Mouse (Mus musculus) liver (tissue): ENCODE measurements around the gene Ric8b.

Experiments used
- DNase-seq: peaks from one replicate; pipeline ENCODE4 v3.0.0-alpha.2; 2020; ENCODE audit warnings: mixed read lengths

Ric8b gene

DNA sequence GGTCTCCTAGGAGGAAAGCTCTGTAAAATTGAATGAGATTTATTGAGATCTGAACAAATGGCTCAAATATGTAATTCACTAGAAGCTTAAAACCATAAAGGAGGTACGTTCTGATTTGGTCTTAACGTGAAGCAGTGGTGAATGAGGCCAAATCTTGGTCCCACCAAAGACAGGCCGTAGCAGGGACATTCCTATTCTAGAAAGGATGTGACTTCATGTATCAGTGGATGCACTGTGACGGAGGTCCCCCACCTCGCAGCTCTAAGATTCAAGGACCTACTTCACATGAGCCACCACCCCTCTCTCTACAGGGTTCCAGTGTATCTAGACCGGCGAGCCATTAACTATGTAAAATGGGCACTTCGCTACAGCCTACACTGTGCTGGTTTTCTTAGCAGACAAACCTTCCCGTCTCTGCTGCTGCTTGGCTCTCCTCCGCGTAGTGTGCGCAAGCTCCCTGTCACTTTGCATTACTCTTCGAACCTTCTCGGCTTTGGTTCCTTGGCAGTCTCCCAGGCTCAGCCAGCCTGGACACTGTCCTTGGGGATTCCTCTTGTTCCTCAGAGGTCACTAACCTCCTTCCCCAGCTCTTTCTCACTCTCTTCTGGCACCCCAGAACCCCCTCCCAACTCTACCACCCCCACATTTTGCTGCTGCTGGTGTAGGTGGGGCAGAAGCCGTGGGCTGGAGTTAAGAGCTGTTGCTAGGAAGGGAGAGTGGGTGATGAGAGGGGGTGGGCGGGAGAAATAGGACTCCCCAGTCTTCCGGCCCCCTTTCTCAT, 8.2 kb upstream of the Ric8b start:
- DNase-seq: no peak

DNA sequence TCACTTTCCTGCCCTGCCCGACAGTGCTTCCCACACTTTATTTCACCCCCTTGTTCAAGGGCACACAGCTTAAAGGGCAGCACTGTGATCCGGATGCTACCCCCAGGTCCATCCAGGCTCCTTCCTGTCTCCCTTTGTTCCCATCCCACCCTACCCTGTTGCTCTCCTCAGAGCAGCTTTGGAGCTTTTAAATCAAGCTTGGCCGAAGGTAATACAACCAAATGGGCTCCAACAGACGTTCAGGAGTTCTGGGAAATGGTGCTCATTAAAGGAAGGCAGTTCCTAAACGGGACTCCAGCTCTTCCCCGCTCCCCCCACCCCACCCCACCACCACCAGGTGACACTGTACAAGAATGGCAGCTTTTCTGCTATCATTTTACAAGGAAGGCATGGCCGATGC, 7.2 kb upstream of the Ric8b start:
- DNase-seq: no peak

DNA sequence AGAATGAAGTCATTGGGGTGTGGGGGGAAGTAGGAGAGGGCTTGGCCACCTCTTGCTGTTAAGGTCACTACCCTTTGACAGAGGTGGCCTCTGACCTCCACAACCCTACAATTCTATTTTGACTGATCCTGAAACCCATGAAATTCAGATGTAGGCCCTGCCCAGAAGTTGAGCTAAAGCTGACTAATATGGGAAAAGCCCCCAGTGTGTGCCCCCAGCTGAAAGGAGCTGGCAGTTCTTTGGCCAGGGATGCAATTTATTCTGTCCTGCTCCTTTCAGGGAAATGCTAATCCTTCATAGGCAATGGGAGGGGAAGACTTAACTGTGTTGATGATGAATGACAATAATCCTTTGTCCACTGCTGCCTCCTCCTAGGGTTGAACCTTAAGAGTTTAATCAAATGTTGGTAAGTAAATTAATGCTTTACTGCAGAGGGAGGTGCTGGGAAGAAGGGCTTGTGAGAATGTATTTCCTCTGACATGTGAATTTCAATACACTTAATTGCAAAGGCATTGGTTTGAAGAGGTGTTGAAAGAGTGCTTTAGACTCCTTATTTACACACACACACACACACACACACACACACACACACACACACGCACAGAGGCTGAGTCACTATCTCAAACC, 6.5 kb upstream of the Ric8b start:
- DNase-seq: no peak

DNA sequence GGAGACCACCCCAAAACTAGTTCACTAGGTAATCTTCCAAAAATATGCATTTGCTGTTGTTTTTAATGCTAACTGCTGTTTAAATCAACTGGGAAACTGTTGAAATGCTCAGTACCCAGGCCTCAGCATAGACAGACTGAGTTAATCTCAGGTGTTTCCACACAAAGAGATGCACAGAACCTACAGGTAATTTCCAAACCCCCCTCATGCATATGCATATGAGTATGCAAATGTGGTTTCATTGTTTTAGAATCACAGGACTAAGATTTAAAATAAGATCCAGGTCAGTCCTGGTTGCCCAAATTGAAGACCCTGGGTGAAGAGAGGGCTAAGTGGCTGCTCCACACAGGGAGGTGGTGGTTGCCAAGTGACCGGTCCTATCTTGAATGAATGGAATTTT, 4.3 kb upstream of the Ric8b start:
- DNase-seq: no peak

DNA sequence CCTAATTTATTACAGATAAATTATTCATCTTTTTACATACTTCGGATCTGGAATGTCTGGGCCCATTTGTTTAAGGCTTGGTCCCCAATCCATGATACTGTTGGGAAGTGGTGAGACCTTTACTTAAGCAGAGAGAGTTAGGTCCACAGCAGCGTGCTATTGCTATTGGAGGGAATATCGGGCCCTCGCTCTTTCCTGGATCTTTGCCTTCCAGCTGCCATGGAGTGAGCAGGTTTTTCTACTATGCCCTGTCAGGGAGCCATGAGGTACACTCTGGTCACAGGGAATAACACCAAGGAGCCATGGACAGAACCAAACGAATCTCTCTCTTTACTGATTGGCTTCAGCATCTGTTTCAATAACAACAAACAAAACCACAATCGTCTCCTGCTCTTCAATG, 1.9 kb upstream of the Ric8b start:
- no peak for DNase-seq

DNA sequence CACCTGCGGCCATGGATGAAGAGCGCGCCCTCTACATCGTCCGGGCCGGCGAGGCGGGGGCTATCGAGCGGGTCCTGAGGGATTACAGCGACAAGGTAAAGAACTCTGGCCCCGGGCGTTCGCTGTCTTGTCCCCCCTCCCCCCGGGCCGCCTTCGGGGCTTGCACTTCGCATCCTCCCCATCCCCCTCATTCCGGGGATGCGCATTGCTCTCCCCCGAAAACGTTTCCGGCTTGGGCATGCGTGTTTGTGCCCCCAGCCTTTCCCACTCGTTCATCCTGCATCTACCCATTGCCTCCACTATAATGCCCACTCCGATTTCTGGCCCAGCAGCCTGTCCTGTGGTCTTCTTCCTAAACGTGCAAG, 297 bp downstream of the Ric8b start:
- DNase-seq: no peak

DNA sequence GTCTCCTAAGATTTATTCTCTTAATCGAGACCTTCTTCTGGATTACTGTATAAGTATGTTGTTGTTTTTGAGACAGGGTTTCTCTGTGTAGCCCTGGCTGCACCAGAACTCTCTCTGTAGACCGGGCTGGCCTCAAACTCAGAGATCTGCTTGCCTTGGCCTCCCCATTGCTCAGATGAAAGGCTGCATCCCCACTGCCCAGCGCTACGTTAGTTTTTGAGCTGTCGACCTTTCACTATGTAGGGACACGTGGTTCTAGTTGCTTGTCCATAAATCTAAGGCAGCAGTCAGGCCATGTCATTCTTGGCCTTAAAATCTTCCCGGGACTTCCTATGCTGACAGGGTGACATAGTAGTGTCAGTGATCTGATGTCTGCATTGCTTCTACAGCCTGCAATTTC, 8.9 kb downstream of the Ric8b start:
- no peak for DNase-seq

DNA sequence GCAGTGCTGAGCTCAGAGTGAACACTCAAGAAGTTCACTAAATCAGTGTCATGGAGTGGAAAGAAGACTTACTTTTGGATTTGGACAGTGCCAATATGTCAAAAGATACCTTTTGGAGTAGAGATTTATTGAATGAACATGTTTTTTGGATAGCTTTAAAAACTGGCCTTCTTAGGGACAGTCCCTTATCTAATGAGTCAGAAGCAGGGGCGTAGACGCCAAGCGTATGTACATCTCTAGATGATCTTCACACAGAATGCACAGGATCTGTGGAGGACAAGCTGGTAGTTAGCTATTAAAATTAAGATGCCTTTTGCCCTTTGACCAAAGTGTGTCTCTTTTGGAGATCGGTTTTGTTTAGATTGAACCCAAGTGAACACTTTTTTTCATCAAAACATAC, 9.5 kb downstream of the Ric8b start:
- DNase-seq: no peak

DNA sequence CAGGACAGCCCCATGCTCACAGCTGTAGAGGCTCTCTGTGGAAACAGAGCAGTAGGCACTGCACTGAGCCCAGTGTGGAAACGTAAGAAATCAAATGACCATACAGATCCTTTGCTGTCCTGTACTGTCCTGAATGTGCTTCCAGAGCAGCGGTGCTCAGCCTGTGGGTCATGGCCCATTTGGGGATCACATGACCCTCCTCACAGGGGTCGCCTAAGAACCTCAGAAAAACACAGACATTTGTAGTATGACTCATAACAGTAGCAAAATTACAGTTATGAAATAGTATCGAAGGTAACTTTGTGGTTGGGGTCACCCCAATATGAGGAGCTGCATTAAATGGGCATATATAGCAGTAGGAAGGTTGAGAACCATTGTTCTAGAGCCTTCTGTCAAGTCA, 11.0 kb downstream of the Ric8b start:
- DNase-seq: no peak

DNA sequence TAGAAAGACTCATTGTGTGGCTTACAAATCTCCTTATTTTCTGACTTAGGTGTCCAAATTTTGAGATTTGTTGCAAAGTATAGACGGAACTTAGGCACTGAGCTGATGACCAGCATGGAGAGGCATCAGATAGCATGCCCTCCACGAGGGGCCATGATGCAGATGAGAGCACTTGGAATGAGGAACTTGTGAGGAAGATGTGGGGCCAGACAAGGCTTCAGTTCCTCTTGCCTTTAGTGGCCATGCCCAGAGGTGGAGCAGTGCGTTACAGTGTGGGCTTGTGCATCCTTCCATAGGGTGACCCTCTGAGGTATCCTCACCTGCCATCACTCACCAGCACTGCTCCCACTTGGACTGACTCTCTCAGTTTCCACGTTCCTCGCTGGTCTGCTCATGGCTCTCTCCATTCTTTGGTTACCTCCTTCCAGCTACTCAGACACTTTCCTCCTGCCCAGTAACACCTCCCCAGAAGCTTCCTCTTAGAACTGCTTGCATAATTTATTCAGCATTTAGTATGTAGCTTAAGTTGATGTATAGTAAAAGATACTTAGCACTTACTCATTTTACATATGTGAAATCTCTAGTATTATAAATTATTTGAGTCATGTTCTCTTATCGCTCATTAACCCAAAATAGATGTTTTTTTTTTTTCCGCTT, 18.3 kb downstream of the Ric8b start:
- DNase-seq: peak; percentile 7

DNA sequence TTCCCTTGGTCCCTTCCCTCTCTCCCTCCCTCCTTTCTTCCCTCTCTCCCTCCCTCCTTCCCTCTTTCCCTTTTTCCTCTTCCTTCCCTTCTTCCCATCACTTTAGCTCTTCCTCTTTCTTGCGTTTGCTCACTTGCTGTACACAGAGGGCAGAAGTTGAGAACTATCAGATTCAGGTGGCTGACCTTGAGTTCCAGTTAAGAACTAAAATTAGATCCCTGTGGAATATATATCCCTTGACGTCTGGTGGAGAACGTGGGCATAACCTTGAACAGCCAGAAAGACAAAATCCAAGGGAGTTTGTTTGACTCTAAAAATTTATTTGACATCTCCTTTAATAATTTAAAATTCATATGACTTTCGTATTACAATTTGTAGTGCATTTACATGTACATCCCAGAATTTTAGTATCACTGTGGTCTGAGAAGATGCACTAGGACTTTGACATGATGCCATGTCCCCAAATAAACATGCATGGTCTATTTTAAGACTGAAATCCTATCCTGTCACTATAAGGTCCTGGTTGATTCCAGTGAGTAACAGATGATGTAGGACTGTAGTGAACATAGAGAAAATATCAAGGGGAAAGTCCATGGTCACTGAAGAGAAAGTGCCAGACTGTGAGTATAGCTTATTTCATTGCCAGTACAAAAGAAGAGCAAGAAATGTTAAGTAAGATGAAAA, 19.6 kb downstream of the Ric8b start:
- no peak for DNase-seq

DNA sequence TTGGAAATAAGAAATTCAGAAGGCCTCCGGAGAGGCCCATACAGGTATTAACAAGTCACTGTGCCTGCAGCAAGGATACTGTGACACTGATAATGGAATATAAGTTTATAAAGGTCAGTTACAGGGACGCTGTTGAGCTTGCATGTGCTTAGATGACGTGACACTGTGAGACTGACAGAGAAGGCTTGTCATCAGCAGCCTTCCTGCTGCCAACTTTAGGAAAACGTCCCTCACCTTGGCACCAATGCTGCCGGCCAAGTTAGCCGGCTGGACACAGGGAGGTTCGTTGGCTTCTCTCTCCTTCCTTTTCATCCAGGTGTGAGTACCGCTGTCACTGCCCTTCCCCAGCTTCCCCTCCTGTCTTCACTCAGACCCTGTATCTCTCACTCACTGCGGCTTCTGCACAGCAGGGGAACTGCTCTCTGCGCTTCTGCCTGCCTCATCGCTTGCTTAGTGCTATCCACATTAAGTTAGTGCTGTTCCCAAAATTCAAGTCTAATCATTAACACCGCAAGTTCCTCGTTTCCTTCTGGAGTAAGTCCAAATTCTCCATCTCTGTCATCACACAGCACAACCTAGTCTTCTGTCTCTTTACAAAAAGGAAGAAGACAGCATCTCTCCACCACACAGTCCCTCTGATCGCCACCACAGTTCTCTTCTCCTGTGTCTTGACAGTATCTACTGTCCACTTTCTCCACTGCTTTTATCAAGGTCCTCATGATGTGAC, 20.8 kb downstream of the Ric8b start:
- DNase-seq: no peak

DNA sequence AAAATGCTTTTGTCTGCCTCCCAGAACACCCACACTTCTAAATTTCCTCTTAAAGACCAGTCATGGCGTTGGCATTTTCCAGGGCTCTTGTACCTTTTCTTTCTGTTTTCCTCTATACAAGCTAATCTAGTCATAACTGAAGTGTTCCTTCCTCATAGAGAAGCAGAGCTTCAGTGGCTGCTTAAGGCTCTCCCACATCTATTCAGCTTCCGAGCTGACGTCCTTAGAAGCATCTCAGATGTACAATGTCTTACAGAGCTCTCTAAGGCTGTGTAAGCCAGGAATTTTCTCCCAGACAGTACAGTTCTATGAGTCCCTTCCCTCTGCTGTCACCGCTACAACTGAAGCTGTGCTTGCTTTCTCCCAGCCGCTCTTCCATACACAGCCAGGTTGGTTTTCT, 21.5 kb downstream of the Ric8b start:
- no peak for DNase-seq

DNA sequence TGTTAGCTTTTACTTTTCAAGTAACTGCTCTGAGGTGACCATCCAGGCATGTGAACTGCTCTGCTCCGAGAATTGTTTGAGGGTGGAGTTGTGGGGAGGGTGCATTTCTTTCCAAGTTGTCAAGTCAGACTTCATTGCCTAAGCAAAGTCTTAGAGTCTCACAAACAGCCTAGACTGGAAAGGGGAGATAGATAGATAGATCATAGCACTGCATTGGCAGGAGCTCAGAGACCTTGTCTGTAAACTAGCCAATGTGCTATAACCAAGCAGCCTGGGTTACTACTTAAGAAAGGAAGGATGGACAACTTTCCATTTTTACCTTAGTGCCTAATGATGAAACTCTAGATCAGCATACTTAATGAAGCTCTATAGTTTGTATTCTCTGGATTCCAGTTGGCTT, 22.9 kb downstream of the Ric8b start:
- DNase-seq: no peak

DNA sequence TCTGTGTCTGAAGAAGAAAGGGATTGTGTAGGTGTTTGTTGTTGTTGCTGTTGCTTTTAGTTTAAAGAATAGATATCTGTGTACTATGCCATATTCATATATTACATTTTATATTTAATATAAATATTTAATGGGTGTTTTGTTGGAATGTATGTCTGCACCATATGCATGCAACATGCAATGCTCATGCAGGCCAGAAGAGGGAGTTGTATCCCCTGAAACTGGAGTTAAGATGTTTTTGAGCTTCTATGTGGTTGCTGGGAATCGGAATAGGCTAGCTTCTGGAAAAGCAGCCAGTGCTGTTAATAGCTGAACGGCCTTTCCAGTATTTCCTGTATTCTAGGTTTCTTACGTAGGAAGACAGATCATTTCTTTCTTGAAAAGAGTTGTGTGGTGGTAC, 28.3 kb downstream of the Ric8b start:
- no peak for DNase-seq

DNA sequence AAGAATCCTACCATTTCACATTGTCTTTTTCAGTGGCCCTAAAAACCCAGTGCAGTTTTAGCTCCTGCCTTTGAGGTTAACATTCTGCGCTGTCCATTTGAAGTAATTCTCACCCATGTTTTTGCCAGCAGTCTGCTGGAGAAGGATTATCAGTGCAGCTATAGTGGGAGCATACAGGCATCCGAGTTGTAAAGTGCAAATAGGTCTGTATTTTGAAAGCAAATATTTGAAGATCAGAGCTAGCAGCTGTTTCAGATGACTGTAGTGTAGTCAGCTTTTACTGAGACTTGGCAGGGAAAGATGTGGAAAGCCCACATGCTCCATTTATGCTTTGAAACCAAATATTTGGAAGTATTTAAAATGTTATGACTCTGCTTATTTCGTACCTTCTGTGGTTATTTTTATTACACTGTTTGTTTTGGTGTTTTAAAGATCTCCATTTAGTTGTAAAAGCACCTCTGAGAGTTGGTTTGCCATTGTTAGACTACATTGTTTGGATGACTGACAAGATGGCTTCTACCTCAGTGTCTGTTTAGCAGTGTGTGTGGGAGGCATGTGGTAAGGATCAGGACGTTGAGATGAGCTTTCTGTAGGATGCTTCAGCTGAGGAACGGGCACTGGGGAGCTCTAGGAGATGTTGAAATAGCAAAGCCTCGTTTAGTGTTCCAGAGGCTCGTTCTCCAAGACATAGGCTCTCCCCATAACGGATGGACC, 31.7 kb downstream of the Ric8b start:
- DNase-seq: no peak

DNA sequence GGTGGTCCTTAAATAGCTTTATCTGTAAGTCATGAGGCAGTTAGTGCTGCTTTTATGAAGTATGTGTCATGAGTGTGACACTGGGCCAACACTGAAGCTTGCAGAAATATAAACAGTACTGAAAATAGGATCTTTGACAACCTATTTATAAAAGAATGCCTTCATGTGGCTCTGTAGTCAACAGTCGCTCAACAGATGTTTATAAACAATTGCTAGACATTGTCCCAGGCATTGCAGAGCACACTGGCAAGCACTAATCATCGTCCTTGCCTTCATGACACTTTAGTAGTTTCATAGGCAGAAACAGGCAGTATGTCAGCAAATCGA, 32.2 kb downstream of the Ric8b start:
- DNase-seq: no peak

DNA sequence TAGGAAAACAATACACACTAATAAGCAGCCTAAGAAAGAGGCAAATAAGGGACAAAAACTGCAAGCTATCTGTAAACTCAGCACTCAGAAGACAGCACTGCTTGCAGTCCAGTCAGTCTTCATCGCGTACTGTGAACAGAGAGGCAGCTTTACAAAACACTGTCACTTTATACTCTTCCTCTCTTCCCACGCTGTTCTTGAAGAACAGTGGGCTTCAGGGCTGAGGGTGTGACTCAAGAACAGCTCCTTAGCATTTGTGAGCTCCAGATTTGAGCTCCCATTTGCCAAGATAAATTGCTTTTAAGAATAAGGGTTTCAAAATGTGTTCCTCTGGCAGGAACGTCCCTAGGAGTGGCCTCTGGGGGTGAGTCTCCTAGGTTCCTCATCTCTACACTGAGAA, 33.0 kb downstream of the Ric8b start:
- DNase-seq: no peak

DNA sequence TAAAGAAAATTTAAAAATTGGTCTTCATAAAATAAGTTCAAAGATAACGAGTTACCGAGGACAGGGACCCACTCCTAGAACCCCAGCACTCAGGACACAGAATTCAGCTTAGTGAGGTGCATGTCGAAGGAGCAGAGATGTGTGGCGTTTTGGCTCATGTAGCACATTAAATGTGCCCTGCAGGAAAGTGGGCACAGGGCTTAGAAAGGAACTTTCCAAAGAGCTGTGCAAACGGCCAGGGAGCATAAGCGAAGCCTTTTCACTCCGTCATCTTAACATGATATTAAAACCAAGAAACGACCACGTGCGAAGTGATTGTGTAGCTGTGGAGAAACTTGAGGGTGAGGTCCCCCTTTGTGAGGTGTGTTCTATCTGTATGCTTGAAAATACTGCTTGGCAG, 36.8 kb downstream of the Ric8b start:
- no peak for DNase-seq

DNA sequence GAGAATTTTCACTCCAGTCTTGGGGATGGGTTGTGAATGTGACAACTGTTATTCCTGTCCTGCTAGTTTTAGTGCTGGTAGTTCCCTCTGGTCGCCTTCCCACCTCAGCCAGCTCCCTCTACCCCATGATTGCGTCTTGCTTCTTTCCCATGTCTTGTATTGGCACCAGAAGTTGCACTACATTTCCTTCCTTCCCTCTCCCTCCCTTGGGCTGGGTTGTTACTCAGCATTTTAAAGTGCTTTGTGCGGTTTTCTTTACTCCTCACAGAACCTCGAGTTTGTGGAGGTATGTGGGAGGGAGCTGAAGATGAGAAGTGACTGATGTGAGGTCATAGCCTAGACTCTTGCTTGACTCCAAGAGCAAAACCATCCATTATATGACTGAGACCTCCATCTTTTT, 38.8 kb downstream of the Ric8b start:
- DNase-seq: no peak

DNA sequence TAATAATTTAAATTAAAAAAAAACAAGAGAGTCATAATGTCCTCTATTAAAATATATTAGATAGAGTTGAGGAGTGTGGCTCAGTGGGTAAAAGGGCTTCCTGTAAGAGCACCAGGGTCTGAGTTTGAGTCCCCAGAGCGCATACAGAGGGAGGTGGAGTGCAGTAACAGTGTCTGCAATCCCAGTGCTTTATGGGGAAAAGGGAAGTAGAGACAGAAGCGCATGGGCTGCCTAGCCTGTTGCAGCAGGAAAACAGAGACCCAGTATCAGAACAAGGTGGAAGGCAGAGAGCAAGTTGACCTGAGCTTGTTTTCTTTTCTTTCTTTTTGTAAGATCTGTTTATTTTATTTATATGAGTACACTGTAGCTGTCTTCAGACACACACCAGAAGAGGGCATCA, 41.2 kb downstream of the Ric8b start:
- DNase-seq: no peak

DNA sequence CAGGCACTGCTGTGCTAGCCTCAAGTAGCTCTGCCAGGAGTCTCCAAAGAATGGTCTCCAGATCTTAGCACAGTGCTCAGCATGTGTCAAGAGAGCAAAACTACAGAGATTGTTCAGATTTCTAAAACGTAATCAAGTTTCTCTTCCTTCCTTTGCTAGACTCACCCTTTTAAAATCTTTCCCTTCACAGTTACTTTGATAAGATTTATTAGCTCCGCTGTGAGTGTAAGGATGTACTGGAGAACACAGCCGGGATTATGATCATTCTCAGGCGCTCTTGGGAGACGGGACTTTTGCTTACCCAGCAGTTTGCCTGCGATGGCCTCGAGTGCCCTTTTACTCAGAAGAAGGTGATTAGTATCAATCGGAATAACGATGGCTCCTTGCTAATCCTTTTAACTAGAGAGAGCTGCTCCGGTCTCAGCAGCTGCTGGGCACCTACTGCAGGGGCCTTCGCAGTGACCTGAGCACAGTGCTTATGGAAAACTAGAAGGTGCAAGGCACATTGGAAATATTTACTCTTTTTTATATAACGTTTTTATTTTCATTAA, 43.0 kb downstream of the Ric8b start:
- no peak for DNase-seq
